Mouse (Mus musculus): ENCODE data around the gene Acot10. TPM values are rescaled to one million over a fixed set of nuclear protein-coding genes. Genes with fewer than 3 reads are reported as not detected.

The Acot10 gene
- total RNA-seq (2023), result not detected

DNA sequence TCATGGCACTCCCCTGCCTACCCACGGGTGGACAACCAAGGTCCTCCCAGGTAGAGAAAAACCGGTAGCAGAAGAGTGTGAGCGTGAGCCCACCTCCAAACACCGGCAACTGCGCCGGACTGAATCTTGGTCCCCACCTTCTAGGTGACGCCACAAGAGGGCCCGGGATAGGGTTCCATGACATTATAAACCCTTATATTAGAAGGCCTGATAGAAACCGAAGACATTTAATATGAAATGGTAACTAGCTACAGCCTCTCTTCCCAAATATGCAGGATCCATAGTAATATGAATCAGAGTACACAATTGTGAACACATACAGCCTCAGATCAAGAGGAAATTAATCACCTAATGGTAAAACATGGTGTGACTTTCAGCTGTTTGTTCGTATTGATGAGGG is at the start of gene Acot10:
Acot10 (minus strand) TSS at position 101 of the 400 bp plus-strand sequence.

Other genes with a start within 250 kb of the Acot10 start
- gene Cdh12, start 217.5 kb downstream of the Acot10 start, total RNA-seq (2023), result not detected